Mouse (Mus musculus): ENCODE results near the gene Rcan1.
A peak's percentile ranks its signal among the peaks of the same experiment; 100 is the strongest.
"Not testable (repeated sequence)": the region's sequence is repeated elsewhere in the genome, so short reads cannot be mapped to it uniquely, and the experiment has no call there.

Gene Rcan1

DNA sequence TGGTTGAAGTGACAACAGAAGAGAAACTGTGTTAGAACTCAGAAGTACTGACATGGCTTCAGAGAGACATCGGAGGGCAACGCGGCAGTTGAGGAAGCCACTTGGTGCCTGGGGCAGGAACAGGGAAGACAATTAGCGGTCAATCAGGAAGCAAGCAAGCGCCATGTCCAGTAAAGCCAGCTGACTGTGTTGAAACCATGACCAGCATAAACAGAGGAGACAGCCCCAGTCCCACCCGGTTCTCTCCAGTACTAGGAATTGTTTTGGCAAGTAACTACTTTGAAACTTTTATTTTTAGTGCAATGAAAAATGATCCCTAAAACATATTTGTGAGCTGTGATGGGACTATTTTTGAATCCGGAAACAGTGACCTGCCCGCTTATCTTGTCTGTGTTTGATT is 39.9 kb downstream of the Rcan1 start:
- DNase-seq: no peak

DNA sequence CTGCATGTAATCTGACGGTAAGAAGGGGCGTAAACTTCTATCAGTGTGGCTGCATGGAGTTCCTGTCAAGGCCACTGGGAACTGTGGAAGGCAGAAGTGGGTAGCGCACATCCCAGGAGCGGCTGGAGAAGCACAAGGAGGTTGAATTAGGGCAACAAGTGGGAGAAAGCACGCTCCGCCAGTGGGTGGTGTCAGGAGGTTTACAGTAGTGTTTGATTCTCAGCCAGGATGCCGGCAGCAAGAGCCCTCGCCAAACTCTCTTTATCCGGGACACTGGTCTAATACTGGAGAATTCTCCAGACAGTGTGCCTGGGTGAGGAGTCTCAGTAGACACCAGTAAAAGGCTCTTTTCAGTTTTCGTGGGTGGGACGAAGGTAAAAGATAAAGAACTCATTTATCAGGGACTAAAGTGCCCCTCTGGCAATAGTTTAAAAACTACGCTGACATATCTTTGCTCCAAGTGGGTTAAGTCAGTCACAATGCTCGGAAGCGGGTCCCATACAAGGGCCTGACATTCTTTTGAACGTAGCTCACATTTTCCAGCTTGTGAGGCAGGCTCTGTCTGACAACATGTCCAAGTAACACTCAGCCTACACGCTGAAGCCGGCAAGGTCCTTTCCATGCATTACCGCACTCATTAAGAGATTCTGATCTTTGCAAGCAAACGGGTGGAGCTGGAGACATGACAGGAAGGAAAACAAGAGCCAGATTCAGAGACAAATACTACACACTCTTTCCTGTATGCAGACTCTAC is 42.3 kb downstream of the Rcan1 start:
- DNase-seq: peak in 1 of 2 experiments; percentile 33

DNA sequence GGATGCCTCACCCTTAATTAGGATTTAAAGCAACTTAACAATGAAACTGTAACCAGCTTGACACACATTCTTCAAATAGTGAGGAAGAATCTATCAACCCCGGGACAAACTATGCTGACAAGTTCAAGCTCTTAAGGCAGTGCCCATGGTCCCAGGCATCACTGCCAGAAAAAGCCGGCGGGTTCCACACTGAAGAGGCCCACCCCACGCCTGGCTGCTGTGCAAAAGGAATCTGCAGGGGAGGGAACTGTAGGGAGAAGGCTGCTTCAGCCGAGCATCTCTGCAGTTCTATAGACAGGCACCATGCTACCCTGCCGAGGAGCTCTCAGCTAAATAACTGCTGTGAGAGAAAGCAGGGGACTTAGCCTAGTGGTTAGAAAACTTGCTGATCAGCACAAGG is 44.0 kb downstream of the Rcan1 start:
- no peak for DNase-seq

DNA sequence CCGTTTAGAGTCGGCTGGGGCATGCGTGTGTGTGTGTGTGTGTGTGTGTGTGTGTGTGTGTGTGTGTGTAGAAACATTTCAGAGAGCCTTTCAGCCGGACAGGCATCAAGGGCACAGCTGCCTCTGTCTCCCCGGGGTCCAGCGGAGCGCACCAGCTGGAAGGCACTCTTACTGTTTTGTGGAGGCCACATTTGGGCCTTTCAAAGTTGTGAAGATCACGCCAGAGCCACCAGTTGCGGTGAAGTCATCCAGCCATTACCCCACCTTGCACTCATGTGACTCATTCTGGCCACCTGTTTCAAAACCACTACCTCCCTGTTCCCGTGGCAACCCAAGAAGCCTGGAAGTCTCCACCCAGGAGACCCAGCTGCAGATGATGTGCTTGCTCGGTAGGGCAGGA is 44.8 kb downstream of the Rcan1 start:
- DNase-seq: no peak

DNA sequence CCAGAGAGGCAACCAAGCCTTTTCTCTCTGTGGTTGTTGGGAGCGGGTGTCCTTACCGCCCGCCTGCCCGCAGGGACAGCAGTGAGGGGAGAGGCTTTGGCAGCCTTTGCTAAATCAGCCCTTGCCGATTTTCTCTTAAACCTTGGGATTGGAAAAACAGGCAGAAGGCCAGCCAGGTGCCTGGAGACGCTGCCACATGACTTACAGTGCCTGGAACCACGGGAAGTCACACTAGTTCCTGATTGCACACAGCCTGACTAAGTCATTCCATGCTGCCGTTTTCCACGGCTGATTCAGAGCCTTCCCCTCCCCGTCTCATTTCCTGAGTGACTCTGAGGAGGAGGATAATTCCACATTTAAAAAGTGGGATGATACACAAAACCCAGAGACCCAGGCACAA is 47.3 kb downstream of the Rcan1 start:
- peak; percentile 75 to 78 for DNase-seq

DNA sequence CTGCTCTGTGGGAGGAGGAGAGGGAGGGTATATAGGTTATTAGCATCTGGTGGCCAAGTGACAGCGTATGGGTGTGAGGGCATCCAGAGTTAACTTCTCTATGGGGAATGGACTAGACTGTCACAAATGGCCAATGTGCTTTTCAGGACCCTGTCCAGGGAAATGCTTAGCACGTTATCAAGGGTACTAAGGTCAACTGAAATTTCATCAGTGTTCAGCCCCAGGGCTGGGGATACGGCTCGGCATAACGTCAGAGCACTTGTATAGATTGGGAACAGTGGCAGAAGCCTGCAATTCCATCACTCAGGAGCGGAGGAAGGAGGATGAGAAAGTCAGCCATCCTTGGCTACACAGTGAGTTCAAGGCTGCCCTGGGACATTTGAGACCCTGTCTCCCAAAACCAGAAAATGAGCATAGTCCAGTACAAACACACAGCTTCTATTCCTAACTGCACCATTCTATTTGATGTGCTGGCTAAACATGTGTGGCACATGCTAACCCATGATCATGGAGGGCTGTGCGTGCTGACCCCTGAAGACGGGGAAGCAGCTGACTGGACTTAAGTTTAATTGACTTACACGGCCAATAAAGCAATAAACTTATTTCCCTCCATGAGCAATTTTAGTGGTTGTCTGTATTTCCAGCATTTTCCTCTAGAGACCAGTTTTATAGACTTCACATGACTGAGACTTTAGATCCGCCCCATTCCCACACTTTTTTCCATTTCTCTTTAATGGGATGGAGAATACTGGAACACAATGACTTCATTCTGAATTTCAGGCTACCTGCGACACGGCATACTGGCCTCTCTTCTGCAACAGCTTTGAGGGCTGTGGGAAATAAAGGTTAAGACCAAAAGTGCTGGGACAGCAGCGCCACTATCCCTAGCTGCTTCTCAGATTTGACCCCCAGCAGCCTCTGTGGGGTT is 48.0 kb downstream of the Rcan1 start:
- no peak for DNase-seq

DNA sequence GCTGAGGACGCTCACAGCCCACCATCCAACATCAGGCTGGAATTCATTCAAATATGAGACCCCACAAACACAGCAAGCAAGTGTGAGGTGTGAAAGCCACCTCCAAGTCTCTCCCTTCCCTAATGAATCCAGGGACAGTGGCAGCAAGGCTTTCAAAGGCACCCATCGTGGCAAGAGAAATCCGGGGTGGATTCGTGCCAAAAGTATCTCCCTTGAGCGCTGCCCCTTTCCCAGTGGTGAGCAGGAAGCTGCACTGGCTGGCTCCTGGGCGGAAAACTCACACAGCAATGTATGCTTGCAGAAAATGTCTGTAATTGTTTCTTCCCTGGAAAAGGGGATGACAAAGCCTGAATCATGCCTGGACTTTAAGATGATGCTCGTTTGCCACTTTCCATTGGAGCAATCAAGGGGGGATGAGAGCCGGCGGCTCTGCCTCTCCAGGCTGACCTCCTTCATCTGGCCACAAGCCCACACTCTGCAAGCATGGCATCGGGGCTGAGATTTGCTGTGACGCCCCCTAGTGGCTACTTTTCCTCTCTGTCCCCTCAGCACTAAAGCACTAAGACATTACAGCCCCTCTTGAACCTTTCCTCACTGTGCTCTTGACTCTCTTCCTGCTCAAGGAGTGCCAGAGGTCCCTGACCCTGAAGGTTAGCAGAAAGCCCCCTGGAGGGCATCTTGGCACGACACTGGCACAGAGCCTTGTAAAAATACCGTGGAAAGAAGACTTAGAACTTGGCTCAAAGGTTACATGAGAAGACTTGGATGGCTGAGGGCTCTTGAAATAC is 49.3 kb downstream of the Rcan1 start:
- DNase-seq: peak; percentile 75 to 77

DNA sequence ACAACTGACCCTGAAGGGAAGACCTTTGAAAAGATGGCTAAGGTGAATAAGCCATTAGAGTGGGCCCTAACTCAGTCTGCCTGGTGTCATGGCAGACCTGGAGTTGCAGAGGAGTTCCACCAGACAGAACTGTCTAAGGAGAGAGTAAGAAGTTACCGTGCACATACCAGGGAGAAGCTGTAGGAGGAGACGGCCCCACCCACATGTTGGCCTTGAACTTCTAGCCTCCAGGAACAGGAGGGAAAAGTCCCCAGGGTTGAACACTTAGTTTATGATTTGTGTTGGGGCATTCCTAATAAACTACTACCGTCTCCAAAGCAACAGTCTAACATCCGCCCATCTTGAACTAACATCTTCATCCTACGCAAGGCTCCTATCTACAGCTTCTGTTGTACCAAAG is 50.0 kb downstream of the Rcan1 start:
- no peak for DNase-seq

DNA sequence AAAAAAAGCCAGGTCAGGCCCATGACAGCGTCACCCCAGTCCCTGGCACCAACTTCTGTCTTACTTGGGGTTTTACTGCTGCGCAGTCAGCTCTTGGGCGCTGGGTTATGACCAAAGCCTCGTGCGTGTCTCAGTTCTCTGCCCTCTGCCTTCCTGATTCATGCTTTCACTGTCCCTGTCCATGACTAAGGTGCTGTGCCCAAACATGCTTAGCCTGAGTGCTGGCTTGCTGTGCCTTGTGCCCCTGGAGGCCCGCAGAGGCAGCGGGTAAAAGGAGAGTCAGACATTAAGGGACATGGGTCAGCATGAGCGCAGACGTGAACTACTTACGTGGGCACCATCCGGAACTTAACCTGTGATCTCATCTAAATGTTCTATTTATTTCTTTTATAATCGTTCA is 51.6 kb downstream of the Rcan1 start:
- no peak for DNase-seq

DNA sequence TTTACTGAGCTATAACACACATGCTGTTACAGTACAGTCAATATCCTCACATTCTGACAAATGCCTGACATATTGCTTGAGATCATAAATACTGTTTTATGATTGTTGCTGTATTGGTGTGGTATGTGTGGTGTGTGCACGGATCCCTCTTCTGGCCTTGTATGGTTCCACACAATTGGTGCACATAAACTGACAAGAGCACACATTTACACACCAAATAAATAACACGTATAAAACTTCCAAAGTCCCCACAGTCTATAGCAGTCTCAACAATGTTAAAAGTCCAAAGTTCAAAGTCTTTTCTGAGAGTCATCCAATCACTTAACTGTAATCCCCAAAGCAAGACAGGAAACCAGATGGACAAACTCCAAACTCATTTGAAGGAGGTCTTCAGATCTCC is 53.4 kb downstream of the Rcan1 start:
- DNase-seq: no peak

DNA sequence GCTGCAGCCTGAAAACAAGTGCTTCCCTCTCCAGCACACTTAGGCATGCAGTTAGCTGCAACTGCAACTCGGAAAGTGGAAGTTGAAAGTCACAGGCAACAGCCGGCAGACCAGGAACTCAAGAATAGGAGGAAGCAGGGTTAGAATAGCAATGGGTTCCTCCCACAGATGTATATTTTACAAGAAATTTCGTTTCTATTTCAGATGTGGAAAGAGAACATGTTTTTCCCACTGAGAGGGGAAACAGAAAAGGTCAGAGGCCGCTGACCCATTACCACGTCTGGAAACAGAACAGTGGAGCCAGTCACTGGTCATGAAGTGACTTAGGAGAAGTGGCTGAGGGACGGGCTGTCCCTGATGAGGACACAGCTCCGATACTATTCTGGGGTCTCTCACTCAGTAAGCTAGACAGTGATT is 55.0 kb downstream of the Rcan1 start:
- DNase-seq: no peak

DNA sequence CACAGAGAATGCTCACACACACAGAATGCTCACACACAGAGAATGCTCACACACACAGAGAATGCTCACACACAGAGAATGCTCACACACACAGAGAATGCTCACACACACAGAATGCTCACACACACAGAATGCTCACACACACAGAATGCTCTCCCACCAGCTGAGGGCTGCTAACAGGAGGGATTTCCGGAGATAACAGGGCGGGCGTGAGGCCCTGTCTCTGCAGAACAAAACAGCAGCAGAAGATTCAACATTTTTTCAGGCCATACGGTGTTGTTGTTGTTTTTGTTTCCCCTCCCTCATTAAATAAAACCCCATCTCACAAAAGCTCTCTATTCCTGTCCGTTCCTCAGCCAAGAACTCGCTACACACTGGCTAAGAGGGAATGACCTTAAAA is 55.6 kb downstream of the Rcan1 start:
- not testable (repeated sequence) for DNase-seq

DNA sequence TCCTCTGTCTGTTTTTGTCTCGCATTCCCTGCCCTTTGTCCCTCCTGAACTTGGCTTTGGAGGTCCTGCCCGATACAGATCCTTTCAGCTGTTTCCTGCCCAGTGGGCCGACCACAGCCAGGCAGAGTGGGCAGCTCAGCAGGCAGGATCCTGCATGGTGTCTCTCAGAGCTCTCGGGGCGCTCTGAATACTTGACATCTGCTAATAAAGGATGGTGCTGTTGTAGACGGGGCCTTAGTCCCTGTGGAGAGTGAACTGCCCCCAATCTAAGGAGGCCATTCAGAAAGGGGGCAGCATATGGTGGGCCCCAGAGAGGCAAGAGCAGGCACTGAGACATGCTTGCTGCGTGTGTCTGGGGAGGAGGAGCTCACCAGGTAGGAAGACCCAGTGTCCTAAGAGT is 57.8 kb downstream of the Rcan1 start:
- DNase-seq: no peak

DNA sequence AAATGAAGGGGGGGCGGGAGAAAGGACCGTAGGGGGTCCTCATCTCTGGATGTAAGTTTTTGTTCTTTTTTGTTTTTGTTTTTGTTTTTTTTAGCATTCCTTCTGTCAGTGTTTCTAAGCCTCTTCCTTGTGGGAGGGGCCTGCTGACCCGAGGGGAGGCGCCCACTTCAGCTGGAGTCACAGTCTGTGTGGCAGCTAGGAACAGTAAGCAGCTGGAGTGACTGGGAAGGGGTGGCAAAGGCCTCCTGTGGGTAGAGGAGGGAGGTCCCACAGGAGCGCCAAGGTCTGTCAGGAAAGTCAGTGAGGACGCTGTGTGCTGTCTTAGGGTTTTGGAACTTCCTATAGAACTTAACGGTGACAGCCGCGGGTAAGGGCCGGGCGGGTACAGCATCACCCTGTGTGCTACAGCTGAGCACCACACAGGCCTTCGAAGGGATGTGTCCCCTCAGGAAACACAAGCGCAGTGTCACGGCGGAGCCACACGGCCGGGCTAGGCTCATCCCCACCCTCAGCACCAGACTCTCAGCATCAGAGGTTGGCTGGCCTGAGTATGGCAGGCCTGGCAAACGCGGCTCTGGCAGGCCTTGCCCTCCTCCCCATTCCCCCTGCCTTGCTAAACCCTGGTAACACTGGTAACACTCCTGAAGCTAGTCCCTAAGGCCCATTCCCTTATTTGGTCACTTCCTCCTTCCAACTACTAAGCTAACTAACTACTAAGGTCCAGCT is 58.5 kb downstream of the Rcan1 start:
- no peak for DNase-seq

DNA sequence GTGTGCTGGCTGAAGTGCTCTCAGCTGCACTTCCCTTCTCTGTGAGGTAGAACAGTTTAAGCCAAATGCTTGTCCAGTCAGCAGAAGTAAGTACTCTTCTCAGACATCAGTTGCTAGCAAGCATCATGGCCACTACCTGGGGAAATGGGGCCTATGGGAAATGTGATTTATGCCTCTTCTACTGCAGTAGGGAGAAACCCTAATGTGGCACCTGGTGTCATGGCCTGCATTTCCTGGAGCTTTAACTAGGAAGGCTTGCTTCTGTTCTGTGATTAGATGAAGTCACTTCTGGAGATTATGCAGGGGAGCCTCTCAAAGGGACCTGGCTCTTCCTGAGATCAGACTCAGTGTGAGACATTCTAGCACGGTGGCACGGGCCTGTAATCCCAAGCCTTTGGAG is 60.3 kb downstream of the Rcan1 start:
- no peak for DNase-seq

DNA sequence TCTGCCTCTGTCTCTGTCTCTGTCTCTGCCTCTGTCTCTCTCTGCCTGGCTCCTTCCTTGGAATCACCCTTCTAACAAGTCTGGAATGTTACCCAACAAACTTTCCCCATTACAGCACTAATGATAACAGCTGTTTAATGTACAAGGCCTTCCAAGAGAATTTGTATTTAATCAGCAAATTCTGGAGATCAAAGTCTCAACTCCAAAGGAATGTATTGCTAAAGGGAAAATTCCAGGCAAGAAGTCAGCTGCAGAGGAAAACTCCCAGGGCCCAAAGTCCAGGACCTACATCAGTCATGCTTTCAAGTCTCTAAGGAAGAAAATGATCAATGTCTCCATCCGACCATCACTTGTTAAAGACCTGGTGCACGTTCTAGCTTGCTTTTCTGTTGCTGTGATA is 62.8 kb downstream of the Rcan1 start:
- DNase-seq: peak; percentile 71 to 84

DNA sequence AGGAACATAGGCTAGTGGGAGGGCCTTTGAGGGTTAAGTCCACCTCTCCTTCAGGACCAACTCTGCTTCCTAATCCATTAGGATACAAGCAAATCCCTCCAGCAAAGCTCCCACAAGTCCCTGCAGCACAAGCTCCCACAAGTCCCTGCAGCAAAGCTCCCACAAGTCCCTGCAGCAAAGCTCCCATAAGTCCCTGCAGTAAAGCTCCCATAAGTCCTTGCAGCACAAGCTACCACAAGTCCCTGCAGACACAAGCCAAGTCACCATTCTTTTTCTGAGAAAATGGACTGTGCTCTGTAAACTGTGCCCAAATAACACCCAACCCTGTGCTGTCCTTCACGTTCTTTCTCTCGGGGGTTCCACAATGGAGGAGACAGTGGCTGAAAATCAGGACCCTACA is 66.5 kb downstream of the Rcan1 start:
- DNase-seq: no peak

DNA sequence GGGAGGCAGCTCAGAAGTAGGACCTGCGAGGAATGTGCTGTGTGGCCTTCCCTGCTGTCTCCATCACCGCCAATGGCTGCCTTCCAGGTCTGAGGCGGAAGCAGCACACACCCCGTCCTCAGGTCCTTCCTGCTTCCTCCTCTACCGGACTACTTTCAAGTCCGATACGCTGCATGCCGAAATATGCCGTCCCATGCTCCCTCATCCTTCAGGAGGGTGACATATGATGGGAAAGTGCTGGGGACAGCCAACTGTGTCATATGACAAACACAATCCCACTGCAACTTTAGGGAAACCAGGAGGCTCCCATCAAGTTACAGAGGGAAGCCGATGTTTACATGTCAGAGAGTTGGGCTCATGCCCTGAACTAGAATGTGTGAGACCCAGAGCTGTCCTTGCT is 67.6 kb downstream of the Rcan1 start:
- no peak for DNase-seq

DNA sequence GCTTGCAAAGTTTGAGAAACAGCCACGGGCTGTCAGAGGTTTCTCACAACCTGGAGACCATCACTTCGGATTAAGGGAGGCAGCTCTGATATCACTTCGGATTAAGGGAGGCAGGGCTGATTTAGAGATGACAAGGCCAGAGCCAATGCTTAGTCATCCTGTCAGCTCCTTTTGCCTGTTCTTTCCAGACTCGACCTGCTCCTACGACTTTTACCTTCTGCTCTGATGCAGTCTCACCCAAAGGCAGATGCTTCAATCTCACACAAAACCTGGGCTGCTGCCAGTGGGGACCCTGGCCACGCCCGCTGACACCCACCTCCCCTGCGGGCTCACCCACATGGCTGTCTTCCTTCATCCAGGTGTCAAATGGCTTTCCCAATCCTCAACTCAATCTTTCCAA is 68.5 kb downstream of the Rcan1 start:
- no peak for DNase-seq

DNA sequence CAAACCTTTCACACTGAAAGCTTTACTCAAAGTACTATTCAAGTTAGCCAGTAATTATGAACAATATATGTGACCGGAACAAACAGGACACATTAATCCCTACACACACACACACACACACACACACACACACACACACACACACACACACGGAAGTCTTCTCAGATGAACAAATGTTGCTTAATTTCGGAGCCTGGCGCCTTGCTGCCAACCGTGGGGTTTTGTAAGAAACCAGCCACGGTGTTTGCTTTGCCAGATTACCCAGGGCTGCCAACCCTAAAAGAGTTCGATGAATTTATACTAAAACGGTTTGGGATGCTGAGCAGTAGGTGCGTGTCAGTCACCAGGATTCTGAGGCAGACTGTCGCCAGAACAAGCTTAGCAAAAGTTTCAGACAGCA is 69.5 kb downstream of the Rcan1 start:
- DNase-seq: no peak

DNA sequence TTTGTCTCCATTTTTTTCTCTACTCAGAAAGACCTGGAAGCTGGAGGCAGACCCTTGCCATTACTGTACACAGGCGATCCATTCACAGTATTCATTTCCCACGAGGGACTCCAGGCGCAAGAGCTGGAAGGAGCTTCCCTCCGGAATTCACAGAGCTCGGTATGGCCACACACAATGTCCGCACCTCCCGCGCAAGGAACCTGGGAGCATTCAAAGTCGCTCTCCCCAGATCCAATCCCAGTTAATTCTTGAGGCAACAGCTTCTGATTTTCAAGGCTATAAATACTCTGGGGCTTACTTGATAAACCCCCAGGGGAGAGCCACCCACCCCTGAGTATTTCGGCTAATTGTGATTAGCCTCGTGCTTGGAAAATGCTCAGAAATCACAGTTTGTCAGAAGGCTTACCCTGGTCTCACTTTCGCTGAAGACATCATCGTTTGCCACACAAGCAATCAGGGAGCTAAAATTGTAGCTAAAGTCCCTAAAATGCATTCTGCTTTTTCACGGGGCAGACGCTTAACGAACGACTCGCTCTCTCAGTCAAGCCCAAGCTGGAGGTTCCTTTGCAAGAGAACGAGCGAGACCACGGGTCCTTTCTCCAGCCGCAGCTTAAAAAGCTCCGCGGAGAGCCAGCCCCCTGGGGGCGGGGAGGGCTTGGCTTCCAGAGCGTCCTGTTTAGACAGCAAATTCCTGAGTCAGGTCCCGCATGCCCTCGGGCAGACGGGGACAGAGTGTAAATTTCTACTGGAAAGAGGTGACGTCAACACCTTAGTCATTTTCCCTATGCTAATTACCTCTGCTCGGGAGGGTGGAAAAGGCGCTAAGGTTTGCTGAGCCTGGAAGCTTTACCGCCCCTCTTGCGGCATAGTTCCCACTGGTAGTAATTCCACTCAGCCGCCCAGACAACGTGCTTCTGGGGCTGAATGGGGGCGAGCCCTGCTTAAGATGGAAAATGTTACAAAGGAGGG is 70.9 kb downstream of the Rcan1 start:
- peak; percentile 96 for DNase-seq
